Mouse (Mus musculus): ENCODE results near the gene Pik3ap1.

DNA sequence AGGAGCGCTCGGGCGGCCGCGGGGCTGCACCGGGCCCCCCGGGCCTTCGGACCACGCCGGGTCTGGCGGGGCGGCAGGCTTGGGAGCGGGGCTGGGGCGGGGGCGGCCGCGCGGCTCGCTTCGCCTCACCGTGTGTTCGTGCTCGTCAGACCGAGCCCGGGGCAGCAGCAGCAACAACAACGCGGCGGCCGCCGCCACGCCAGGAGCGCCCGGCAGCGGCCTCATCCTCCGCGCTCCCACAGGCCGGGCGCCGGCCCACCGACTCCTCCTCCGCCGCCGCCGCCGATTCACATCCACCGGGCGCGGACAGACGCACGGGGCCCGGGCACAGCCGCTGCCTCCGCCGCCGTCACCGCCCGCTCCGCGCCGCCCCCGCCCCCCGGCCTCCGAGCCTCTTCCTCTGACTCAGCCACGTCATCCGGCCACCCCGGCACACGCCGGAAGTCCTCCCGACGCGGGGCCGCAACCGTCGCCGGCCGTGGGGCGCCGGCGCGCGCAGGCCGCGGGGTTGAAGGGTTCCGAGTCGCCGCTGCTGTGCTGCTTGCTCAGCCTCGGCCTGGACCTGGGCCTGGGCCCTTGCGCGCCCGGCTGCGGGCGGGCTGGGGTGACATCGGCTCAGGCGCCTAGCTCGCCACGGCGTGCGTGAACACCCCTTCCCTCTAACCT lies 121.1 kb downstream of the Pik3ap1 start, which contains the start of gene Tm9sf3:
- no peak for TF ChIP-seq POLR2A (IDR thresholded peaks at IDR 0.05; ENCODE audit: borderline replicate concordance, low read depth, low read length)
- no peak for TF ChIP-seq CTCF (IDR thresholded peaks at IDR 0.05; ENCODE audit: low read depth, low read length)

Data from bone marrow macrophage, adult 2 months (primary cell).